Mouse (Mus musculus): ENCODE data around the gene Tcf25. TPM values are rescaled to one million over a fixed set of nuclear protein-coding genes. Genes with fewer than 3 reads are reported as not detected.

The Tcf25 gene
- polyA plus RNA-seq, 1 experiment from 2014 or later, result 212 TPM

DNA sequence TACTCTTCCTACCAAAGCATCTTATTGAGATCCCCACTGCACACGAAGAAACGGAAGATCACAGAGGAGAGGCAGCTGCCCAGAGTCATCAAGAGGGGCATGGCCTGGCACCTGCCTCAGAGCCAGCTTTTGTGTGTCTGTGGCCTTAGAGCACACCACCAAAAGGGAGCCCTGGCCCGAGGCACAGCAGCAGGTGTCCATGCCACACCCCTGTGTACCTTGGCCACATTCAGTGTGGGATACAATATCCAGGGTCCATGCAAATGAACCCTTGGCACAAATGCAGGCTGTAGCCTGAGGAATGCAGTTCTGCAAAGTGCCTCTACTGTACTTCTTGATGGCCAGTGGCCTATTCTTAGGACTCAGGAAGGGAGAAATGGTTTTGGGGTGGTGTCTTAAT is 36.1 kb upstream of the Tcf25 start:
- WGBS, result 94% methylated on average over 3 of the region's 3 CpGs
- H3K4me3 ChIP-seq, result no peak overlapping the region
- peaks cover 16% of the 10 kb centered on the region for H3K4me1 ChIP-seq
- ATAC-seq (ENCODE audit: low FRiP score), result no peak
- peaks cover 4% of the 10 kb centered on the region for H3K36me3 ChIP-seq
- no peak overlapping the region for H3K27ac ChIP-seq
- H3K9me3 ChIP-seq (replicated peaks), result no peaks in the 10 kb centered on the region
- H3K4me2 ChIP-seq (replicated peaks), result no peak overlapping the region
- H3K9ac ChIP-seq, result no peak overlapping the region
- 0 out of 2 replicates have a peak, but pooled peaks cover 3% of the 10 kb centered on the region for H3K27me3 ChIP-seq

DNA sequence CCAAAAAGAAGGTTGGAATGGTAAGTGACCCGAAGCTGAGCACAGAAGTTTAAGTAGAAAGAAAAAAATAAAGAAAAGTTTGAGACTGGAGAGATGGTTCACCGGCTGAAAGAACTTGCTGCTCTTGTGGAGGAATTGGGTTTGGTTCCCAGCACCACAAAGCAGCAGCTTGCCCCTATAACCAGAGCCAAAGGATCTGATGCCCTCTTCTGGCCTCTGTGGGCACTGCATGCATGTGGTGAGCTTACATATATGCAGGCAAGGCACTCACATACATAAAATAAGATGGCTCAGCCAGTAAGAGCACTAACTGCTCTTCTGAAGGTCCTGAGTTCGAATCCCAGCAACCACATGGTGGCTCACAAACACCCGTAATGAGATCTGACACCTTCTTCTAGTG is 33.5 kb upstream of the Tcf25 start:
- WGBS, result 96% methylated on average over 4 of the region's 4 CpGs
- no peak for ATAC-seq (ENCODE audit: low FRiP score)

GRCm38 (mm10) chr8:123341040-123342015 is 32.2 kb upstream of the Tcf25 start:
- ATAC-seq (ENCODE audit: low FRiP score), result no peak
- no peak overlapping the region for H3K4me2 ChIP-seq (replicated peaks)
- H3K36me3 ChIP-seq, result peaks cover 4% of the 10 kb centered on the region
- H3K27ac ChIP-seq, result no peak overlapping the region
- H3K9me3 ChIP-seq (replicated peaks), result no peaks in the 10 kb centered on the region
- H3K4me3 ChIP-seq, result no peak overlapping the region
- H3K9ac ChIP-seq, result no peak overlapping the region; the same call in 1 of the 2 replicates
- H3K4me1 ChIP-seq, result 0 out of 2 replicates have a peak, but pooled peaks cover 2% of the 10 kb centered on the region
- H3K27me3 ChIP-seq, result no peaks in the 10 kb centered on the region
- WGBS, result 88% methylated on average over 27 of the region's 27 CpGs

More for the DNA sequence above, 33.5 kb upstream of the Tcf25 start:
- no peak overlapping the region for H3K9ac ChIP-seq
- H3K4me1 ChIP-seq, result peaks cover 7% of the 10 kb centered on the region
- no peaks in the 10 kb centered on the region for H3K9me3 ChIP-seq (replicated peaks)
- H3K4me3 ChIP-seq, result no peak overlapping the region
- H3K4me2 ChIP-seq (replicated peaks), result no peak overlapping the region
- H3K27ac ChIP-seq, result no peak overlapping the region
- H3K36me3 ChIP-seq, result peaks cover 4% of the 10 kb centered on the region
- H3K27me3 ChIP-seq, result no peaks in the 10 kb centered on the region

GRCm38 (mm10) chr8:123342253-123342652 is 31.3 kb upstream of the Tcf25 start:
- Histone ChIP-seq H3K4me2 (replicated peaks) (no peak overlapping the region), H3K9me3 (replicated peaks) (no peaks in the 10 kb centered on the region), H3K27ac (no peak overlapping the region), H3K36me3 (peaks cover 4% of the 10 kb centered on the region), H3K9ac (no peak overlapping the region), H3K4me3 (no peak overlapping the region), H3K4me1 (0 out of 2 replicates have a peak, but pooled peaks cover 2% of the 10 kb centered on the region), H3K27me3 (no peaks in the 10 kb centered on the region)
- no peak for ATAC-seq (ENCODE audit: low FRiP score)
- WGBS, result 88% methylated on average over 8 of the region's 8 CpGs

GRCm38 (mm10) chr8:123342911-123343310 is 30.6 kb upstream of the Tcf25 start:
- ATAC-seq (ENCODE audit: low FRiP score), result no peak
- no peak overlapping the region for H3K27ac ChIP-seq
- no peak overlapping the region for H3K9ac ChIP-seq
- 79% methylated on average over 7 of the region's 7 CpGs for WGBS
- no peaks in the 10 kb centered on the region for H3K9me3 ChIP-seq (replicated peaks)
- no peak overlapping the region for H3K4me3 ChIP-seq
- no peak overlapping the region for H3K4me2 ChIP-seq (replicated peaks)
- no peaks in the 10 kb centered on the region for H3K27me3 ChIP-seq
- peaks cover 4% of the 10 kb centered on the region; the same call in 1 of the 2 replicates for H3K4me1 ChIP-seq
- peaks cover 4% of the 10 kb centered on the region for H3K36me3 ChIP-seq

DNA sequence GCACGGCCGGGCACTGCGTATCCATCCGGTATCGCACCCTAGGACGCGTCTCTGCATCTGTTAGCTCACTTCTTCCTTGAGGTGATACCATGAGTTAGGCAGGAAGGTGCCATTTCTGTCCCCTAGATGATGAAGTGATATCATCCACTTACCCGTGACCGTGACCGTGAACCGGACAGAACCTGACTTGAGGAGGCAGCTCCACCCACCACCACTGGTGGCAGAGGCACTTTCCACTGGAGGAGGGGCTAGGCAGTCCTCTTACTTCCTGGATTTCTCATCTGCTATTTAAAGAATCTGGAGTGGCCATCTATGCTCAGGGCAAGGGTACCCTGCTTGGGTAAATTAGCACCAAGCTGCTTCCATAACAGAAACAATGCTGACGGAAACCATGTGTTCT is 30.1 kb upstream of the Tcf25 start:
- Histone ChIP-seq H3K4me1 (peaks cover 9% of the 10 kb centered on the region; the same call in 1 of the 2 replicates), H3K27me3 (no peaks in the 10 kb centered on the region), H3K9ac (no peak overlapping the region), H3K4me2 (replicated peaks) (no peak overlapping the region), H3K4me3 (no peak overlapping the region), H3K27ac (no peak overlapping the region), H3K36me3 (peaks cover 7% of the 10 kb centered on the region), H3K9me3 (replicated peaks) (no peaks in the 10 kb centered on the region)
- WGBS, result 92% methylated on average over 12 of the region's 12 CpGs
- no peak for ATAC-seq (ENCODE audit: low FRiP score)

GRCm38 (mm10) chr8:123345135-123345534 is 28.4 kb upstream of the Tcf25 start:
- H3K9me3 ChIP-seq (replicated peaks), result no peaks in the 10 kb centered on the region
- H3K4me3 ChIP-seq, result no peak overlapping the region
- WGBS, result 79% methylated on average over 8 of the region's 8 CpGs
- H3K4me1 ChIP-seq, result peaks cover 16% of the 10 kb centered on the region; the same call in 1 of the 2 replicates
- no peaks in the 10 kb centered on the region for H3K27me3 ChIP-seq
- no peak for ATAC-seq (ENCODE audit: low FRiP score)
- no peak overlapping the region for H3K9ac ChIP-seq
- no peak overlapping the region for H3K4me2 ChIP-seq (replicated peaks)
- peaks cover 10% of the 10 kb centered on the region for H3K36me3 ChIP-seq
- no peak overlapping the region for H3K27ac ChIP-seq

DNA sequence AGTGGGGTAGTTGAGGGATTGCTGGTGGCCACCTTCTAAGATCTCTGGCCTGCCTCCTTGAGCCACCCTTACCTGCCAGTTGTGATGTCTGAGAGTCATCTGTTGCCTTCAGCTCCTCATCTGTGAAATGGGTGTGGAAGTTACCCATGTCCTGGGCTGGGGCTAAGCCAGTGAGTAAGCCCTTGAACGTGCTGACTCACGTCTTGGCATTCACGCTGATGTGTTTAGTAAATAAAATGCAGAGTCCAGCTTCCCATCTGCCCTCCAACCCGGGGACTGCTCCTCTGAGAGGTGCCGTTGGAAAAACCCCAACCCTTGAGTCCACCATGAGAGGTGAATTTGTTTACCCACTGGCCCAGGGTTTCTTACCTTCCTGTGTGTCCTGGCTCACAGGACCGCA is 27.7 kb upstream of the Tcf25 start:
- Histone ChIP-seq H3K4me3 (no peak overlapping the region), H3K27me3 (no peaks in the 10 kb centered on the region), H3K27ac (no peak overlapping the region), H3K36me3 (0 out of 2 replicates have a peak, but pooled peaks cover 9% of the 10 kb centered on the region), H3K4me1 (peaks cover 16% of the 10 kb centered on the region; the same call in 1 of the 2 replicates), H3K9ac (no peak overlapping the region), H3K9me3 (replicated peaks) (no peaks in the 10 kb centered on the region), H3K4me2 (replicated peaks) (no peak overlapping the region)
- no peak for ATAC-seq (ENCODE audit: low FRiP score)
- 90% methylated on average over 6 of the region's 6 CpGs for WGBS

GRCm38 (mm10) chr8:123347293-123347692 is 26.3 kb upstream of the Tcf25 start:
- Histone ChIP-seq H3K27ac (no peak overlapping the region), H3K9ac (no peak overlapping the region), H3K27me3 (no peaks in the 10 kb centered on the region), H3K9me3 (replicated peaks) (no peaks in the 10 kb centered on the region), H3K4me2 (replicated peaks) (no peak overlapping the region), H3K4me3 (no peak overlapping the region), H3K4me1 (peaks cover 16% of the 10 kb centered on the region; the same call in 1 of the 2 replicates), H3K36me3 (0 out of 2 replicates have a peak, but pooled peaks cover 9% of the 10 kb centered on the region)
- ATAC-seq (ENCODE audit: low FRiP score), result no peak
- 79% methylated on average over 2 of the region's 2 CpGs for WGBS

- no peaks in the 10 kb centered on the region for H3K9me3 ChIP-seq (replicated peaks)
- H3K4me3 ChIP-seq, result no peak overlapping the region
- no peaks in the 10 kb centered on the region for H3K27me3 ChIP-seq
- peaks cover 26% of the 10 kb centered on the region for H3K4me1 ChIP-seq
- no peak overlapping the region for H3K9ac ChIP-seq
- H3K27ac ChIP-seq, result 0 out of 2 replicates have a peak overlapping the region, but pooled peaks have one; percentile 23
- H3K4me2 ChIP-seq (replicated peaks), result no peak overlapping the region
- ATAC-seq (ENCODE audit: low FRiP score), result no peak
- H3K36me3 ChIP-seq, result 0 out of 2 replicates have a peak, but pooled peaks cover 9% of the 10 kb centered on the region
- 61% methylated on average over 9 of the region's 9 CpGs for WGBS
These were observed 25.2 kb upstream of the Tcf25 start for GRCm38 (mm10) chr8:123348237-123348843.

GRCm38 (mm10) chr8:123349073-123349472 is 24.5 kb upstream of the Tcf25 start:
- 80% methylated on average over 4 of the region's 4 CpGs for WGBS
- 0 out of 2 replicates have a peak overlapping the region, but pooled peaks have one; percentile 23 for H3K27ac ChIP-seq
- H3K9me3 ChIP-seq (replicated peaks), result no peaks in the 10 kb centered on the region
- no peak overlapping the region for H3K4me3 ChIP-seq
- H3K9ac ChIP-seq, result no peak overlapping the region
- H3K27me3 ChIP-seq, result no peaks in the 10 kb centered on the region
- H3K36me3 ChIP-seq, result 0 out of 2 replicates have a peak, but pooled peaks cover 9% of the 10 kb centered on the region
- no peak for ATAC-seq (ENCODE audit: low FRiP score)
- peaks cover 25% of the 10 kb centered on the region for H3K4me1 ChIP-seq
- no peak overlapping the region for H3K4me2 ChIP-seq (replicated peaks)

DNA sequence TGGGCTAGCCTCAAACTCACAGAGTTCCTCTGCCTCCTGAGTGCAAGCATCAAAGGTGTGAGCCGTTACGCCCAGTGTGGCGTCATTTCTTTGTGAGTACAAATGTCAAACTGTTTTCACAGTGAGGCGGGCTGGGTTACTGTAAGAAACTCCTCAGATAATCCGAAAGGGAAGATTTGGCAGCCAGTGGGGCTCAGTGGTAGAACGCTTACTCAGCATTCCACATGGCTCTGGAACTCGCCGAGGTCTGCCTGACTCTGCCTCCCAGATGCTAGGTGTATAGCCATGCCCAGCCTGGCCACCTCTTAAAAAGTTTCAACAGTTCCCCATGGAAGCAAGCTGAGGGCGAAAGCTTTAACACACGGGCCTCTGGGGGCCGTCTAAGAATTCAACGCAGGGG is 21.4 kb upstream of the Tcf25 start:
- 88% methylated on average over 12 of the region's 12 CpGs for WGBS
- H3K36me3 ChIP-seq, result peaks cover 24% of the 10 kb centered on the region
- no peaks in the 10 kb centered on the region for H3K27me3 ChIP-seq
- no peak for ATAC-seq (ENCODE audit: low FRiP score)
- H3K4me2 ChIP-seq (replicated peaks), result no peak overlapping the region
- H3K4me1 ChIP-seq, result peaks cover 25% of the 10 kb centered on the region
- no peaks in the 10 kb centered on the region for H3K9me3 ChIP-seq (replicated peaks)
- no peak overlapping the region for H3K4me3 ChIP-seq
- H3K9ac ChIP-seq, result no peak overlapping the region
- H3K27ac ChIP-seq, result 0 out of 2 replicates have a peak overlapping the region, but pooled peaks have one; percentile 7
